Mouse (Mus musculus) myocyte (in vitro differentiated cells): ENCODE measurements at regions not wholly inside any gene's neighbourhood (a gene's known extent, or its start where the extent isn't known, plus 50 kb on each side); places are given as distances from the start of the nearest gene placed in this dataset.

Source experiments
- CEBPB ChIP-seq: IDR thresholded peaks from 2 replicates; pipeline ENCODE4 v1.6.1; 2011; ENCODE audit warnings: mild to moderate bottlenecking, moderate library complexity; ENCODE audit not compliant: poor library complexity, insufficient read depth, severe bottlenecking
- E2F4 ChIP-seq: IDR thresholded peaks from one replicate; pipeline ENCODE4 v1.6.1; 2011; ENCODE audit warnings: mild to moderate bottlenecking, control low read depth, moderate library complexity; ENCODE audit not compliant: insufficient read depth
- MYOD1 ChIP-seq, 3 experiments: IDR thresholded peaks; one replicate each; pipeline ENCODE4 v1.6.1; 2011; ENCODE audit warnings: control low read depth in 2 of 3, low read depth in 2 of 3, mild to moderate bottlenecking in 2 of 3, moderate library complexity in 1 of 3; ENCODE audit not compliant: insufficient read length in 2 of 3, control insufficient read depth in 1 of 3
- POLR2A ChIP-seq: IDR thresholded peaks from one replicate; pipeline ENCODE4 v1.6.1; 2011; ENCODE audit warnings: low read depth, mild to moderate bottlenecking, control low read depth, moderate library complexity; ENCODE audit not compliant: insufficient read length
- POLR2AphosphoS2 ChIP-seq: IDR thresholded peaks from one replicate; pipeline ENCODE4 v1.6.1; 2011; ENCODE audit warnings: low read depth, control low read depth; ENCODE audit not compliant: insufficient read length
- SRF ChIP-seq: IDR thresholded peaks from one replicate; pipeline ENCODE4 v1.6.1; 2011; ENCODE audit warnings: low read depth; ENCODE audit not compliant: control insufficient read depth, insufficient read length
- TCF12 ChIP-seq: IDR thresholded peaks from one replicate; pipeline ENCODE4 v1.6.1; 2011; ENCODE audit warnings: mild to moderate bottlenecking, control low read depth; ENCODE audit not compliant: poor library complexity, insufficient read depth, severe bottlenecking
- USF1 ChIP-seq: IDR thresholded peaks from one replicate; pipeline ENCODE4 v1.6.1; 2011; ENCODE audit warnings: low read depth, mild to moderate bottlenecking, control low read depth, moderate library complexity

DNA sequence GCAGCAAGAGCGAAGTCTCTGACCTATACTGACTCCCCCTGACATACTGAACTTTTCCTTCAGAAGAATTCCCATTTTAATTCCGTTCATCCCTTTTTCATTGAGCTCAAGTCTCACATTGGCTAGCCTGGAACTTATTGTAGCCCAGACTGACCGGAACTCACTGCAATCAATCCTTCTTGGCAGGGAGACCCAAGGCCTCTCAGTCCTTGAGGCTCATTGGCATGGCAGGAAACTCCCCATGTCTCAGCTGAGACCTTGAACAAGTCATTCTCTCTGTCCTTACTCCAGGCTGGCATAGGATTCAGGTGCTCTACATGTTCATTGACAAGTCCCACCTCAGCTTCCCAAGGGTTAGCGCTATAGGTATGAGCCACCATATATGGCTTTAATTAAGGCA, 345.9 kb downstream of the Gm21750 start:
- TF ChIP-seq POLR2A (no peak), CEBPB (no peak), POLR2AphosphoS2 (no peak), USF1 (no peak), E2F4 (no peak), TCF12 (no peak), SRF (no peak), MYOD1 (IDR thresholded peaks at IDR 0.05; ENCODE audit: control insufficient read depth in 1 of 3, insufficient read length in 2 of 3, low read depth in 2 of 3) (no peak)
